In the genomic region with DNA sequence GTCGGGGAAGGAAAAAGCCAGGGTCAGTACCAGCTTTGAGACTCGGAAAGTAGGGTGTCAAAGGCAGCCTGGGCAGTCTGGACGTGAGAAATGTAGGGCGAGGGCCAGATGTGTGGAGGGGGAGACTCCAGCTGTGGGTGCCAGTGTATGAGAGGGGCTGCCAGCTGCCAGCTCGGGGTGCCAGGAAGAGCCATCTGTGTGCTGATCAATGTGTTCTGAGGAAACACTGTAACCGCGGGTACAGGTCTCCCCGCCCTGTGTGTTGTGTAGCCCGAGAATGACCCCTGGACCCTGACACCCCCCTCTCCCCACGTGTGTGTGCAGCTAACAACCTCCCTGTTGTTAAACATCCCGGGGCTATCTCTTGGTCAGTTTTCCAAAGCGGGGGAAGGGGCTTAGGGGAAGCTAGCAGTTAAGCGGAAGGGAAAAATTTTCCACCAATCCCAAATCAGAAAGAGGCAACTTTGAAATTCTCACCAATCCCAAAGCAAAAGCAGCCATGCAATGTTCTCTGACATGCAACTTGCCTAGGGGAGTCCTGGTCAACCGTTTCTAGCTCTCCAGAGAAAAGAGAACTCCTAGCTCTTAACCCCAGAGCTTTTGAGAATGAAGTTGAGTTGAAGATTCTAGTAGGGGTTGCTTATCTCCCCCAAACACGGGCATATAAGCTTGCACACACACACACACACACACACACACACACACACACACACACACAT, we compare ENCODE assay signal across 8 mouse cellular contexts. TPM values are rescaled to one million over a fixed set of nuclear protein-coding genes. Genes with fewer than 3 reads are reported as not detected.
A peak's percentile ranks its signal among the peaks of the same experiment; 100 is the strongest.
DNase-seq lines count a peak whose midpoint lies in the region; ATAC-seq and TF ChIP-seq lines count a peak whose summit lies in the region.

No protein-coding gene starts in this region.

- H3K9ac ChIP-seq in neural tube, embryonic 13.5 days = peak overlapping the region; percentile 73

- no peak for TF ChIP-seq CTCF in spleen, adult 2 months (IDR thresholded peaks at IDR 0.05; ENCODE audit: extremely low read depth, insufficient read depth, insufficient read length, insufficient replicate concordance)

- H3K27ac ChIP-seq in spleen, adult 2 months (ENCODE audit: insufficient read depth, low read length) = peak overlapping the region; percentile 20; the same call in 1 of the 2 replicates
- H3K27ac ChIP-seq in neural tube, embryonic 13.5 days (replicated peaks) = 0 out of 2 replicates have a peak overlapping the region, but pooled peaks have one; percentile 23

- H3K36me3 ChIP-seq in spleen, adult 2 months (ENCODE audit: control insufficient read depth, insufficient read depth, low read length) = no peaks in the 10 kb centered on the region
- no peaks in the 10 kb centered on the region for H3K36me3 ChIP-seq in neural tube, embryonic 13.5 days

- H3K4me3 ChIP-seq in spleen, adult 2 months (ENCODE audit: extremely low read depth, insufficient read depth, insufficient read length) = peak overlapping the region; percentile 56
- peak overlapping the region; percentile 52 for H3K4me3 ChIP-seq in neural tube, embryonic 13.5 days

- ATAC-seq in inflammation-experienced regulatory T-cells, adult 6 months = peak; percentile 27
- ATAC-seq in neural tube, embryonic 13.5 days (ENCODE audit: low read depth) = peak; percentile 65; the same call in 1 of the 2 replicates

- peak; percentile 49 for DNase-seq in embryo, embryonic 10.5 days (ENCODE audit: low spot score)
- no peak for DNase-seq in embryo, embryonic 10 days (ENCODE audit: low spot score)
- no peak for DNase-seq in spleen, adult 2 months (ENCODE audit: low read depth in 1 of 2, low spot score in 2 of 2)
- no peak for DNase-seq in spleen, postnatal 10 days (ENCODE audit: low spot score in 2 of 2)
- DNase-seq in urinary bladder, postnatal 25 days (ENCODE audit: low spot score) = no peak
- no peak for DNase-seq in frontal cortex, postnatal 14 days (ENCODE audit: low spot score in 2 of 2)

- no peak for TF ChIP-seq POLR2A in spleen, adult 2 months (IDR thresholded peaks at IDR 0.05; ENCODE audit: low read depth, low read length)

- H3K4me2 ChIP-seq in neural tube, embryonic 13.5 days = peak overlapping the region; percentile 88

- H3K4me1 ChIP-seq in spleen, adult 2 months (ENCODE audit: control insufficient read depth, insufficient read depth, insufficient read length) = peaks cover 7% of the 10 kb centered on the region; the same call in 1 of the 2 replicates
- H3K4me1 ChIP-seq in neural tube, embryonic 13.5 days (replicated peaks) = peaks cover 41% of the 10 kb centered on the region

- no peaks in the 10 kb centered on the region for H3K27me3 ChIP-seq in spleen, adult 2 months (ENCODE audit: control insufficient read depth, insufficient read depth, low read length)
- peaks cover 7% of the 10 kb centered on the region for H3K27me3 ChIP-seq in neural tube, embryonic 13.5 days

- 10% methylated on average over 15 of the region's 15 CpGs for WGBS in spleen, adult 2 months
- 7% methylated on average over 15 of the region's 15 CpGs for WGBS in neural tube, embryonic 13.5 days

- H3K9me3 ChIP-seq in neural tube, embryonic 13.5 days = no peaks in the 10 kb centered on the region

RNA-seq across cellular contexts. Expression of gene Usp2, which starts 0.6 kb away (rescaled TPM):
- 0.65 and 0.69 TPM in 2 replicates for polyA plus RNA-seq in spleen, adult 2 months (2012; rRNA removed)
- 1 to 10 TPM in 2 of 3 experiments, under 1 TPM in 1; 0.53 to 5.0 (median 2.2) TPM for polyA plus RNA-seq in inflammation-experienced regulatory T-cells, adult 6 months (2017; shearing (Covaris generic))
- polyA plus RNA-seq in neural tube, embryonic 13.5 days (2015; fragmentation: Nextera tagmentation; extraction: Ambion mirVana) = 8.7 and 12.6 TPM in 2 replicates

RNA-seq across cellular contexts. Expression of gene Thy1, which starts 24.2 kb away (rescaled TPM):
- 197 and 206 TPM in 2 replicates for polyA plus RNA-seq in spleen, adult 2 months (2012; rRNA removed)
- polyA plus RNA-seq in inflammation-experienced regulatory T-cells, adult 6 months (2017; shearing (Covaris generic)) = 100 to 1,000 TPM; 179 to 228 (median 209) TPM
- 1.2 and 2.8 TPM in 2 replicates for polyA plus RNA-seq in neural tube, embryonic 13.5 days (2015; fragmentation: Nextera tagmentation; extraction: Ambion mirVana)

RNA-seq across cellular contexts. Expression of gene Mfrp, which starts 34.1 kb away (rescaled TPM):
- polyA plus RNA-seq in spleen, adult 2 months (2012; rRNA removed) = 0.02 and 0.06 TPM in 2 replicates
- not detected for polyA plus RNA-seq in inflammation-experienced regulatory T-cells, adult 6 months (2017; shearing (Covaris generic))
- polyA plus RNA-seq in neural tube, embryonic 13.5 days (2015; fragmentation: Nextera tagmentation; extraction: Ambion mirVana) = not detected in 2 replicates

RNA-seq across cellular contexts. Expression of gene C1qtnf5, which starts 39.6 kb away (rescaled TPM):
- 6.7 and 8.2 TPM in 2 replicates for polyA plus RNA-seq in spleen, adult 2 months (2012; rRNA removed)
- not detected for polyA plus RNA-seq in inflammation-experienced regulatory T-cells, adult 6 months (2017; shearing (Covaris generic))
- 3.1 and 3.6 TPM in 2 replicates for polyA plus RNA-seq in neural tube, embryonic 13.5 days (2015; fragmentation: Nextera tagmentation; extraction: Ambion mirVana)

RNA-seq across cellular contexts. Expression of gene Gm49380, which starts 45.9 kb away (rescaled TPM):
- polyA plus RNA-seq in spleen, adult 2 months (2012; rRNA removed) = 0.05 TPM in 1 of 2 replicates, not detected in the other
- polyA plus RNA-seq in inflammation-experienced regulatory T-cells, adult 6 months (2017; shearing (Covaris generic)) = not detected
- 0.18 and 0.28 TPM in 2 replicates for polyA plus RNA-seq in neural tube, embryonic 13.5 days (2015; fragmentation: Nextera tagmentation; extraction: Ambion mirVana)

Comparison
In these comparisons a context has a peak if more than half of its experiments do, and no peak if none do; other contexts are left out.
1. RNA of gene Thy1, which starts 24.2 kb away (polyA plus RNA-seq): 179 to 228 TPM in inflammation-experienced regulatory T-cells, adult 6 months and 197 to 206 TPM in spleen, adult 2 months; 1.2 to 2.8 TPM in neural tube, embryonic 13.5 days; every median in the first group is over 10 times any median in the second.